Comparison of ENCODE assay signal across 21 mouse cellular contexts in the genomic region with DNA sequence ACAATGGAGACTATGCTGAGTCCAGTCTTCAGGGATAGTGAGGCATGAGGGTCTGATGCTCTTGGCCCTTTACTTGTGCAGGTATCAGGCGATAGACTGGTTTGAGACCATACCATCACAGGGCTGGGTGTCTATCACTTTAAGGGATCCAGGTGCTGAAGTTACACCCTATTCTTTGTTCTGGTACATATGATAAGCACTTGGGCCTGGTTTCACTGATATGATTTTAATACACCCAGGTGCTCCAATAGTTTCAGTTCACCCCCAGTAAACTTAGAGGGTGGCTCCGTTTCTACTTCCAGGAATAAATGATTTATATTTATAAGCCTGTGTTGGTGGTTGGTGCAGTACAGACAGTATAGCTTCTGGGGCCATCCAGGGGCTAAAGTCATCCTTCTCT.
DNase-seq lines count a peak whose midpoint lies in the region; ATAC-seq and TF ChIP-seq lines count a peak whose summit lies in the region.
"Had no signal": no experiment of that assay in that cellular context is flagged by ENCODE, and none has a peak within 500 bp of the region (broad histone marks: within the 10 kb centered on the region; RNA-seq: fewer than 3 reads in every experiment).

No protein-coding gene starts in this region.

- no peak overlapping the region for H3K27ac ChIP-seq in midbrain, embryonic 10.5 days (replicated peaks)
- no peak overlapping the region for H3K27ac ChIP-seq in midbrain, embryonic 15.5 days
- H3K27ac ChIP-seq in small intestine, adult 2 months (ENCODE audit: insufficient read depth, low read depth, low read length): peak overlapping the region; percentile 58; the same call in 1 of the 2 replicates
- H3K27ac ChIP-seq: embryonic facial prominence, embryonic 10.5 days; embryonic facial prominence, embryonic 12.5 days; forebrain, embryonic 13.5 days; forebrain, embryonic 15.5 days had no signal

- H3K9ac ChIP-seq in midbrain, embryonic 15.5 days: no peak overlapping the region
- H3K9ac ChIP-seq: embryonic facial prominence, embryonic 12.5 days; forebrain, embryonic 13.5 days; forebrain, embryonic 15.5 days; forebrain, postnatal 0 days had no signal

- H3K36me3 ChIP-seq in midbrain, embryonic 10.5 days: no peaks in the 10 kb centered on the region
- H3K36me3 ChIP-seq in midbrain, embryonic 15.5 days (replicated peaks): no peaks in the 10 kb centered on the region
- H3K36me3 ChIP-seq in small intestine, adult 2 months (ENCODE audit: control insufficient read depth, insufficient read depth, low read length): no peaks in the 10 kb centered on the region
- H3K36me3 ChIP-seq: embryonic facial prominence, embryonic 10.5 days; embryonic facial prominence, embryonic 12.5 days; forebrain, embryonic 15.5 days had no signal

- peaks cover 4% of the 10 kb centered on the region for H3K4me1 ChIP-seq in midbrain, embryonic 10.5 days
- H3K4me1 ChIP-seq in midbrain, embryonic 15.5 days: no peaks in the 10 kb centered on the region
- peaks cover 21% of the 10 kb centered on the region; the same call in 1 of the 2 replicates for H3K4me1 ChIP-seq in small intestine, adult 2 months (ENCODE audit: control insufficient read depth, insufficient read depth, insufficient read length, low read length)
- H3K4me1 ChIP-seq: embryonic facial prominence, embryonic 10.5 days; embryonic facial prominence, embryonic 12.5 days; forebrain, embryonic 13.5 days; forebrain, embryonic 15.5 days had no signal

- DNase-seq in midbrain, embryonic 10.5 days (ENCODE audit: low spot score): peak; percentile 2
- no peak for DNase-seq in adrenal gland, adult 18-20 months (ENCODE audit: low spot score in 2 of 2)
- no peak for DNase-seq in layer of hippocampus, adult 18-20 months (ENCODE audit: low spot score in 2 of 2)
- DNase-seq: adrenal gland, adult 2 months; adrenal gland, postnatal 10 days; adrenal gland, postnatal 25 days; cerebellum, adult 11 months; cerebellum, adult 18-20 months; cerebellum, adult 8-10 months; cerebellum, adult 9-11 months; cerebellum, postnatal 14 days; cerebellum, postnatal 36 days; forebrain, postnatal 0 days had no signal

- no peaks in the 10 kb centered on the region for H3K9me3 ChIP-seq in midbrain, embryonic 10.5 days (replicated peaks)
- no peaks in the 10 kb centered on the region for H3K9me3 ChIP-seq in midbrain, embryonic 15.5 days
- H3K9me3 ChIP-seq: embryonic facial prominence, embryonic 10.5 days; embryonic facial prominence, embryonic 12.5 days; forebrain, embryonic 13.5 days; forebrain, embryonic 15.5 days had no signal

- TF ChIP-seq POLR2A in small intestine, adult 2 months (IDR thresholded peaks at IDR 0.05; ENCODE audit: low read depth, low read length): no peak

- no peak for ATAC-seq in midbrain, embryonic 15.5 days (replicated peaks)
- ATAC-seq: activated CD4-positive, CD25-positive, alpha-beta regulatory T cell, adult 4 months; forebrain, embryonic 13.5 days; forebrain, embryonic 15.5 days; forebrain, postnatal 0 days; Patski had no signal

- no peak overlapping the region for H3K4me3 ChIP-seq in midbrain, embryonic 10.5 days
- H3K4me3 ChIP-seq in midbrain, embryonic 15.5 days: no peak overlapping the region
- H3K4me3 ChIP-seq in small intestine, adult 2 months (ENCODE audit: low read depth, low read length): no peak overlapping the region
- H3K4me3 ChIP-seq: embryonic facial prominence, embryonic 10.5 days; embryonic facial prominence, embryonic 12.5 days; forebrain, embryonic 13.5 days; forebrain, embryonic 15.5 days had no signal

- H3K27me3 ChIP-seq in midbrain, embryonic 10.5 days (ENCODE audit: low read depth, poor library complexity, severe bottlenecking): peaks cover 10% of the 10 kb centered on the region
- no peaks in the 10 kb centered on the region for H3K27me3 ChIP-seq in midbrain, embryonic 15.5 days (replicated peaks)
- H3K27me3 ChIP-seq in small intestine, adult 2 months (ENCODE audit: control insufficient read depth, insufficient read depth, low read length): no peaks in the 10 kb centered on the region
- H3K27me3 ChIP-seq: embryonic facial prominence, embryonic 12.5 days; forebrain, embryonic 13.5 days; forebrain, embryonic 15.5 days; Patski had no signal

- no peak for TF ChIP-seq CTCF in small intestine, adult 2 months (IDR thresholded peaks at IDR 0.05; ENCODE audit: extremely low read depth, insufficient read length, insufficient replicate concordance, low read depth, low read length)

- WGBS in midbrain, embryonic 10.5 days: 89% methylated on average over 2 of the region's 2 CpGs
- WGBS in midbrain, embryonic 15.5 days: 93% methylated on average over 2 of the region's 2 CpGs
- WGBS in small intestine, adult 2 months: 33% methylated on average over 2 of the region's 2 CpGs

- H3K4me2 ChIP-seq in midbrain, embryonic 15.5 days: no peak overlapping the region
- H3K4me2 ChIP-seq: embryonic facial prominence, embryonic 12.5 days; forebrain, embryonic 13.5 days; forebrain, embryonic 15.5 days had no signal
